Mouse (Mus musculus): Measurements from ENCODE around the gene Plekhg5.

The Plekhg5 gene

GRCm38 (mm10) chr4:152126026-152126920 lies 54.0 kb downstream of the Plekhg5 start:
- peak in 1 of 2 experiments; percentile 29 for DNase-seq

GRCm38 (mm10) chr4:152127884-152128283 lies 55.6 kb downstream of the Plekhg5 start:
- DNase-seq, result no peak

- DNase-seq, result peak; percentile 88 to 91
Observed at GRCm38 (mm10) chr4:152128784-152129183, 56.5 kb downstream of the Plekhg5 start.

GRCm38 (mm10) chr4:152129395-152129930 lies 57.2 kb downstream of the Plekhg5 start:
- DNase-seq, result peak; percentile 36 to 39

- DNase-seq, result peak; percentile 79 to 88
Observed at GRCm38 (mm10) chr4:152130771-152131653, 58.7 kb downstream of the Plekhg5 start.

- DNase-seq, result peak in 1 of 2 experiments; percentile 41
Observed at GRCm38 (mm10) chr4:152131809-152132771, 59.8 kb downstream of the Plekhg5 start.

GRCm38 (mm10) chr4:152132772-152133169 lies 60.5 kb downstream of the Plekhg5 start:
- no peak for DNase-seq

GRCm38 (mm10) chr4:152133213-152133612 lies 60.9 kb downstream of the Plekhg5 start:
- no peak for DNase-seq

- peak; percentile 76 to 81 for DNase-seq
Observed at GRCm38 (mm10) chr4:152134507-152134906, 62.2 kb downstream of the Plekhg5 start.

GRCm38 (mm10) chr4:152135363-152135762 lies 63.1 kb downstream of the Plekhg5 start:
- DNase-seq, result peak; percentile 66 to 72

GRCm38 (mm10) chr4:152136112-152136875 lies 64.0 kb downstream of the Plekhg5 start:
- peak in 1 of 2 experiments; percentile 53 for DNase-seq

GRCm38 (mm10) chr4:152136876-152137250 lies 64.6 kb downstream of the Plekhg5 start:
- no peak for DNase-seq

GRCm38 (mm10) chr4:152138497-152139260 lies 66.4 kb downstream of the Plekhg5 start:
- peak; percentile 89 to 95 for DNase-seq

- DNase-seq, result peak; percentile 56 to 78
Observed at GRCm38 (mm10) chr4:152140441-152140840, 68.1 kb downstream of the Plekhg5 start.

- no peak for DNase-seq
Observed at GRCm38 (mm10) chr4:152141521-152142135, 69.3 kb downstream of the Plekhg5 start.

GRCm38 (mm10) chr4:152143632-152144031 lies 71.3 kb downstream of the Plekhg5 start:
- no peak for DNase-seq

- peak in 1 of 2 experiments; percentile 31 for DNase-seq
Observed at GRCm38 (mm10) chr4:152145473-152145872, 73.2 kb downstream of the Plekhg5 start.

- peak in 1 of 2 experiments; percentile 59 for DNase-seq
Observed at GRCm38 (mm10) chr4:152146033-152146827, 73.9 kb downstream of the Plekhg5 start.

- no peak for DNase-seq
Observed at GRCm38 (mm10) chr4:152150546-152150945, 78.2 kb downstream of the Plekhg5 start.
